Mouse (Mus musculus) B cell, adult 2 months (primary cell): ENCODE results near the gene Hist1h1d.

Experiments
- DNase-seq, 2 experiments: peaks; one replicate each; pipeline ENCODE4 v3.0.0; 2022

Gene Hist1h1d

GRCm38 (mm10) chr13:23552962-23553361 is at the start of gene Hist1h1d:
Gene Hist1h1d (plus strand): TSS chr13:23553262.
- no peak for DNase-seq

GRCm38 (mm10) chr13:23503797-23504196 is 49.3 kb upstream of the Hist1h1d start:
- DNase-seq, result peak; percentile 64 to 66

- DNase-seq, result no peak
Observed at GRCm38 (mm10) chr13:23505662-23506345, 47.3 kb upstream of the Hist1h1d start.

- DNase-seq, result peak; percentile 68 to 74
Observed at GRCm38 (mm10) chr13:23506351-23506750, 46.7 kb upstream of the Hist1h1d start.

- DNase-seq, result no peak
Observed at GRCm38 (mm10) chr13:23506819-23507515, 46.1 kb upstream of the Hist1h1d start.

GRCm38 (mm10) chr13:23510127-23510526 is 42.9 kb upstream of the Hist1h1d start:
- DNase-seq, result no peak

GRCm38 (mm10) chr13:23513517-23513916 is 39.5 kb upstream of the Hist1h1d start:
- DNase-seq, result no peak

GRCm38 (mm10) chr13:23515281-23515680 is 37.8 kb upstream of the Hist1h1d start:
- no peak for DNase-seq

GRCm38 (mm10) chr13:23515826-23516620 is 37.0 kb upstream of the Hist1h1d start:
- no peak for DNase-seq

GRCm38 (mm10) chr13:23516822-23517602 is 36.0 kb upstream of the Hist1h1d start:
- DNase-seq, result peak; percentile 87

GRCm38 (mm10) chr13:23517603-23518294 is 35.3 kb upstream of the Hist1h1d start:
- peak; percentile 94 to 96 for DNase-seq

GRCm38 (mm10) chr13:23518295-23518603 is 34.8 kb upstream of the Hist1h1d start:
- no peak for DNase-seq

- peak; percentile 91 to 93 for DNase-seq
Observed at GRCm38 (mm10) chr13:23518885-23519284, 34.2 kb upstream of the Hist1h1d start.

GRCm38 (mm10) chr13:23519416-23519815 is 33.6 kb upstream of the Hist1h1d start:
- peak; percentile 86 to 89 for DNase-seq

GRCm38 (mm10) chr13:23521703-23522102 is 31.4 kb upstream of the Hist1h1d start:
- peak; percentile 89 to 90 for DNase-seq

- DNase-seq, result no peak
Observed at GRCm38 (mm10) chr13:23523976-23524375, 29.1 kb upstream of the Hist1h1d start.

GRCm38 (mm10) chr13:23524654-23525053 is 28.4 kb upstream of the Hist1h1d start:
- DNase-seq, result peak; percentile 85 to 86

- peak in 1 of 2 experiments; percentile 17 for DNase-seq
Observed at GRCm38 (mm10) chr13:23525901-23526300, 27.2 kb upstream of the Hist1h1d start.

- peak; percentile 90 to 92 for DNase-seq
Observed at GRCm38 (mm10) chr13:23526312-23526711, 26.8 kb upstream of the Hist1h1d start.

GRCm38 (mm10) chr13:23529005-23529404 is 24.1 kb upstream of the Hist1h1d start:
- no peak for DNase-seq

- no peak for DNase-seq
Observed at GRCm38 (mm10) chr13:23529480-23530165, 23.4 kb upstream of the Hist1h1d start.
